Mouse (Mus musculus) MEL (cell line): ENCODE data around the gene Cdkn2aipnl.

Experiments used
- CHD2 ChIP-seq: IDR thresholded peaks from 2 replicates; pipeline ENCODE4 v1.6.1; 2011; ENCODE audit warnings: low read length, improper control_type of control experiment
- CTCF ChIP-seq, 3 experiments: IDR thresholded peaks in 2 of 3; conservative IDR thresholded peaks in 1 of 3; 2 replicates each; pipeline ENCODE4 v1.5.1; 2011 to 2012; ENCODE audit warnings: low read length in 3 of 3, low read depth in 2 of 3, mild to moderate bottlenecking in 2 of 3, improper control_type of control experiment in 1 of 3, inconsistent platforms in 1 of 3, mixed read lengths in 1 of 3, moderate library complexity in 1 of 3; ENCODE audit not compliant: control insufficient read depth in 1 of 3, insufficient read depth in 1 of 3, poor library complexity in 1 of 3, severe bottlenecking in 1 of 3
- EP300 ChIP-seq, 2 experiments: IDR thresholded peaks; 2 replicates each; pipeline ENCODE4 v1.6.1; 2011; ENCODE audit warnings: improper control_type of control experiment in 2 of 2, low read length in 2 of 2, low read depth in 1 of 2, mild to moderate bottlenecking in 1 of 2
- HCFC1 ChIP-seq: IDR thresholded peaks from 2 replicates; pipeline ENCODE4 v1.6.1; 2012; ENCODE audit warnings: low read depth, mild to moderate bottlenecking, inconsistent platforms, low read length, improper control_type of control experiment, moderate library complexity
- JUND ChIP-seq: IDR thresholded peaks from 2 replicates; pipeline ENCODE4 v1.6.1; 2011; ENCODE audit warnings: low read depth, mild to moderate bottlenecking, improper control_type of control experiment, low read length
- KAT2A ChIP-seq: conservative IDR thresholded peaks from 2 replicates; pipeline ENCODE4 v1.6.1; 2012; ENCODE audit warnings: low read depth, low read length, improper control_type of control experiment, inconsistent platforms
- MAFK ChIP-seq: IDR thresholded peaks from 2 replicates; pipeline ENCODE4 v1.6.1; 2011; ENCODE audit warnings: low read depth, mild to moderate bottlenecking, low read length, improper control_type of control experiment, borderline replicate concordance
- MAX ChIP-seq: IDR thresholded peaks from 2 replicates; pipeline ENCODE4 v1.6.1; 2011; ENCODE audit warnings: low read length, improper control_type of control experiment
- MYC ChIP-seq: IDR thresholded peaks from 2 replicates; pipeline ENCODE4 v1.6.1; 2011; ENCODE audit warnings: low read depth, mild to moderate bottlenecking, low read length, improper control_type of control experiment, moderate library complexity
- POLR2A ChIP-seq, 2 experiments: IDR thresholded peaks; 2 replicates each; pipeline ENCODE4 v1.6.1; 2011 to 2012; ENCODE audit warnings: low read length in 2 of 2, mild to moderate bottlenecking in 2 of 2, control low read depth in 1 of 2, improper control_type of control experiment in 1 of 2, low read depth in 1 of 2, moderate library complexity in 1 of 2; ENCODE audit not compliant: control insufficient read depth in 1 of 2, insufficient read depth in 1 of 2, poor library complexity in 1 of 2
- RAD21 ChIP-seq: IDR thresholded peaks from 2 replicates; pipeline ENCODE4 v1.6.1; 2011; ENCODE audit warnings: mild to moderate bottlenecking, low read depth, low read length, improper control_type of control experiment
- SIN3A ChIP-seq: IDR thresholded peaks from 2 replicates; pipeline ENCODE4 v1.6.1; 2012; ENCODE audit warnings: low read length, improper control_type of control experiment, inconsistent platforms
- TAL1 ChIP-seq: IDR thresholded peaks from 2 replicates; pipeline ENCODE4 v1.6.1; 2012; ENCODE audit warnings: mild to moderate bottlenecking, inconsistent platforms, low read length, moderate library complexity, mixed read lengths
- ZC3H11A ChIP-seq: IDR thresholded peaks from 2 replicates; pipeline ENCODE4 v1.6.1; 2012; ENCODE audit warnings: low read depth, mild to moderate bottlenecking, inconsistent platforms, low read length, improper control_type of control experiment

GRCm38 (mm10) chr11:51949155-51949840, 18.2 kb upstream of the Cdkn2aipnl start:
- TF ChIP-seq CTCF (IDR thresholded peaks at IDR 0.05 in 2 of 3, conservative IDR thresholded peaks at IDR 0.05 in 1 of 3; ENCODE audit: control insufficient read depth in 1 of 3, insufficient read depth in 1 of 3, low read depth in 2 of 3, low read length in 3 of 3, poor library complexity in 1 of 3, severe bottlenecking in 1 of 3) (no peak), MAFK (no peak), EP300 (IDR thresholded peaks at IDR 0.05; ENCODE audit: low read depth in 1 of 2, low read length in 2 of 2) (peak; percentile 21 to 23; a peak in 1 of 4 replicates), SIN3A (no peak), HCFC1 (no peak), JUND (no peak), TAL1 (no peak), MYC (no peak), KAT2A (no peak), POLR2A (IDR thresholded peaks at IDR 0.05; ENCODE audit: control insufficient read depth in 1 of 2, insufficient read depth in 1 of 2, low read depth in 1 of 2, low read length in 2 of 2, poor library complexity in 1 of 2) (no peak), MAX (no peak), ZC3H11A (no peak), RAD21 (no peak), CHD2 (no peak)
